Mouse (Mus musculus) CD4-positive, CD25-positive, alpha-beta regulatory T cell, adult 4 months (primary cell): ENCODE measurements at regions not wholly inside any gene's neighbourhood (a gene's known extent, or its start where the extent isn't known, plus 50 kb on each side); places are given as distances from the start of the nearest gene placed in this dataset.

Source experiments
- ATAC-seq: one replicate; pipeline ENCODE4 v1.8.0; 2017

DNA sequence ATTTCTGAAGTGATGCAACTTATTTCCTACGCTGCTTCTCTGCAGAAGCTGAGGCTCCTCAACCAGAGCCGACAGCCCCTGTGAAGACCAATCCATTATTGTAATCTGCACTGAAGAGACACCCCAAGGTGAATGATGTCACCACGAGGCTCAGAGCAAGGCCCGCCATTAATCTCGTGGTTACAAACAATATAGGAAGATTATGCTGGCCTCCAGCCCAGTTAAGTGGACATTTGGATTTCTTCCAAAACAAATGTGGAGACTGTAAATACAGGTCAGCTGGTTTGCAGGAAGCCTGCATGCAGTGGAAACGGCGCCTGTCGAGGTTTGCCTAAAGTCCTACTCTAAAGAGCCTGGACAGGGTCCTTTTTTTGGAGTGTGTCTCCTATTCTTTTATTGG lies 390.6 kb upstream of the Zmiz1 start:
- no peak for ATAC-seq

DNA sequence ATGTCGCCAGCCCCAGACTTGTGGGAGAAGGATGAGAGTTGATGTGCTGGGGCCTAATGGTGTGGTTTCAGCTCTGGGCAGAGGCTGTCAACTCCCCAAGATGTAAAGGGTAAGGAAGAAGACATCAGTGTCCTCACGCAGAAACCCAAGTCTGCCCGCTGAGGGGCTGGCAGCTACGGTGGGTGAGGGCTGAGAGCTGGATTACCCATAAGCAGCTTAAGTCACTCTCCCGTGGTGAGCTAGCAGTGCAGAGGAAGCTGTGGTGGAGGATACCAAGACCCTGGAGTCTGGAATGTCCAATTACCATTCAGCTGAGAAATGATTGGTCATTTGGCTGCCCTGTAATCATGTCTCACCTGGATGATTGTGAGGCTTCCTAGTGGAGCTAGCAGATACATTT lies 385.8 kb upstream of the Zmiz1 start:
- ATAC-seq = no peak

DNA sequence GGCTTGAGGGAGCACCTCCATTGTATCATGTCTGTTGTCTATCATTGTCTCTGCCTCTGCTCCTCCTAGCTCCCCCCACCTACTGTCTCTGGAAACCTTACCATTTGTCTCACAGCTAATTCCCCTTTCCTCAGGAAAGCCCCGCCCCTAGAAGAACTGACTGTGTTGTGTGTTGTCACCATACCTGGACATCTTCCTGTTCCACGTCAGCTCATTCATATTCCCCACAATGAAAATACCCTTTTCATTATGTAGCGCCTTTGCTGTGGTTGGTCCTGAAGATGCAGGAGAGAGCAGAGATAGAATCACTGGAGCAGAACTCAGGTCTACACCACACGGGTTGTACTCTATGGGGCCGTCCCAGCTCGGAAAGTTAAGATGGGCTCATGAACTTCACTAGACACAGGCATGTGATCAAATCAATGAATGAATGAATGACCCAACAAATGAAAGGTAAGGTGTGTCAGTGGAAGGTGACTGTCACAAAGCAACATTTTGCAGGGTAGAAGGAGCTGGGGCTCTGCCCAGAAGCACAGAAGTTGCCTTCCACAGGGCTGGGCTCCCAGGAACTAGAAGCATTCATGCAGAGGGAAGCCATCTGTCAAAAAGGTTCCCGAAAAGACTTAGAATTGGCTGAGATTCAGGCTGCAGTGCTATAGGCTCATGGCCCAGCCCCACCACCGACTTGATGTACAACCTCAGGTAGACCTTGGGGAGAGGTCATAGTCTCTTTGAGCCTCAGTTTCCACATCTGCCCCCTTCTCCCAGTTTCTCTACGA lies 384.8 kb upstream of the Zmiz1 start:
- ATAC-seq = no peak

- no peak for ATAC-seq
These were observed 384.1 kb upstream of the Zmiz1 start for GRCm38 (mm10) chr14:25074891-25075290.

- ATAC-seq = no peak
These were observed 378.6 kb upstream of the Zmiz1 start for GRCm38 (mm10) chr14:25080431-25080830.

DNA sequence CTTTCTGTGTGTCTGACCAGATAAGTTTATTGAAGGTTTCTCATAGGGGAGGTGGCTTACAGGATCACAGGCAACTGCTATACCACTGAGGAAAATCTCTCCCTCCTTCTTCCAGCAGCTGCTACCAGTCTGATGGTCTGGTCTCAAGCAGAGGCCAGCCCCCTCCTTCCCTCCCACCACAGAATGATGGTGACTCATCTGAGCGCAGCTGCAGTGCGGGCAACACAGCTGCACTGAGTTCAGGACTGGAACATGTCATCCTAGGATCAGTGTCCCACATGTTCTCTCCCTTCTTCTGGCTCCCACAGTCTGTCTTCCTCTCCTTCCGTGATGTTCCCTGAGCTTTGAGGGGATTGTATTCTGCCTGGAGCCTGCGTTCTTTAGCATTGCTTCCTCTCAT lies 375.1 kb upstream of the Zmiz1 start:
- no peak for ATAC-seq

DNA sequence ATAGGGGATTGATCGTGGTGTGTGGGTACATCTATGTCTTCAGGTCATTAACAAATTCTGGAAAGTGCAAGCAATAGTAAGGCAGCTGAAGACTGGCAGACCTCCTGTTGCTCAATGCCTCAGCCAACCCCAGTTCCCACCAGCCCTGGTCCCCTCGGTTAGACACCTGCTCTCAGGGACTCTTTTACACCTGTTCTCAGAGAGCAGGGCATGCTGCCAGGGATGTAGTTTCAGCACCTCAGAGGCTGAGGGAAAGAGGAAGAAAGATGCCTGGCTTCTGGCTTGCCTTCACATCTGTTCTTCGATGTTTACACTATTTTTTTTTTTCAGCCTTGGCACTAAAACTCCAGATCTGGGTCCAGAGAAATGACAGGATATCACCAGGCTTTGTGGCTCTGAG lies 362.2 kb upstream of the Zmiz1 start:
- no peak for ATAC-seq

DNA sequence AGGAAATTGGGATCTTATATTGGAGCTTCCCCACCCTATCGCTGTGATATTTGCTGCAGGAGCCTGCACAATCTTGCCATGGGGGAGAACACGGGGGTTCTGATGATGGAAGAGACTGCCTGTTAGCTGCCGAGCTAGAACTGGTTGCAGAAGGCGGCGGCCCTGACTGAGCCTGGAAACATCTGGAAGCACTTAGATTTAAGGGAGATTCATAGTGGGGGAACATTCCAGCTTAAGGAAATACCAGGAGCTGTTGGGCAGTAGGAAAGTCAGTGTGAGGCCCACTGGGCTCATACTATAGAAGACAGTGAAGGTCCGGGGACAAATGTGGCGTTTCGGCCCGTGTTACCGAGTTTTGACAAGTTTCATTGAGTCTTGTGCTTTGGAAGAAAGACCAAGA lies 353.6 kb upstream of the Zmiz1 start:
- no peak for ATAC-seq

DNA sequence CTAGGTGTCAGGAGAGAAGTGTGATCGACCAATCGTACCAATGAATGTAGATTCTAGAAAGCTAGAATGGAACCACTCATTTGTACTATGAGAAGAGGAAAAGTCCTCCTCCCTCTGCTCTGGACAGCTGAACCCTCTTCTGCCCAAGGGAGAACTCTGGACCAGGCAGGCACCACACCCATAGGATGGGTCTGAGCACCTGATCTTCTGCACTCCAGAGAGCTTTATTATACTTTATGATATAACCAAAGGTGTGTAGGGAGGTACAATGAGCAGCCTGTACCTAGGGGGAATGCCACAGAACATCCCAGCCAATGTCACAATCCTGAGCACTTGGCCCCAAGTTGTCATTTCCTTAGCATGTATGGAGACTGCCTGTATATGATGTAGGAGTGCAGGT lies 352.5 kb upstream of the Zmiz1 start:
- ATAC-seq = no peak

- peak; percentile 79 for ATAC-seq
These were observed 350.8 kb upstream of the Zmiz1 start for GRCm38 (mm10) chr14:25108101-25108652.

GRCm38 (mm10) chr14:25108701-25109290 lies 350.2 kb upstream of the Zmiz1 start:
- no peak for ATAC-seq

GRCm38 (mm10) chr14:25109691-25110090 lies 349.3 kb upstream of the Zmiz1 start:
- no peak for ATAC-seq

DNA sequence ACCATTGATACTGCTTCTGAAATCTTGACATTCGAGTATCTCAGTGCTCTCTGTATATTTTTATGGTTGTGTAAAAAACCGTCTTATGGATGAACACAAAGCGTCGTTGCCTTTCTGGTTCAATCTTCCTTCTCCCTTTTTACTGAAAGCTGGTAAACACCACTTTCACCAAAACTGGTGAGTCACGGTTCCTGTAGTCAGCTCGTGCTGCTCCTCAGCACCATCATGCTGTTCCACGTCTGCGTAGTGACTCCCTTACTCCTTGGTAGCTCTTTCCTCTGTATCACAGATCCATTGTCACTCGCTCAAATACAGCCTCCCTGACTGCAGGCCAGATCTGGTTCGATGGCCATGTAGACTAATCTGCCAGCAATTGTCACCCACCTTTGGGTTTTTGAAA lies 346.2 kb upstream of the Zmiz1 start:
- no peak for ATAC-seq

GRCm38 (mm10) chr14:25113326-25113725 lies 345.7 kb upstream of the Zmiz1 start:
- no peak for ATAC-seq

- ATAC-seq = peak; percentile 61
These were observed 342.6 kb upstream of the Zmiz1 start for GRCm38 (mm10) chr14:25116424-25116823.

GRCm38 (mm10) chr14:25119999-25120398 lies 339.0 kb upstream of the Zmiz1 start:
- no peak for ATAC-seq

DNA sequence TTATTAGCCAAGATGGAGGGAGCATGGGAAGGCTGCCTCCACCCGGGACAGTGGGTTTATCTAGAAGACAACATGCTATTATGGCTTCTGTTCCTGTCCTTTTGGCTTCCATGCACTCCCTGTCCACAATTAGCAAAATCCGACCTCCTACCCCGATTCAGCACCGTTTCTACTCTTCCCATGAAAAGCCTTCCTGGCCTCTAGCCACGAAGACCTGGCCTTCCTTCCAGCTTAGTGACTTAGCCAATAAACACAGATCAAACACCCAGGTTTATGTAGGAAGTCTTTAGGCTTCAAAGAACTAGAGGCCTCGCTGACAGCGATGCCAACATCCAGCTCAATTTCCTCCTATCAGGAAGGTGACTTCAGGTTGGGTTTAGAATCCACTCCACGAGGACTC lies 338.5 kb upstream of the Zmiz1 start:
- no peak for ATAC-seq

GRCm38 (mm10) chr14:25122971-25123535 lies 335.9 kb upstream of the Zmiz1 start:
- no peak for ATAC-seq

DNA sequence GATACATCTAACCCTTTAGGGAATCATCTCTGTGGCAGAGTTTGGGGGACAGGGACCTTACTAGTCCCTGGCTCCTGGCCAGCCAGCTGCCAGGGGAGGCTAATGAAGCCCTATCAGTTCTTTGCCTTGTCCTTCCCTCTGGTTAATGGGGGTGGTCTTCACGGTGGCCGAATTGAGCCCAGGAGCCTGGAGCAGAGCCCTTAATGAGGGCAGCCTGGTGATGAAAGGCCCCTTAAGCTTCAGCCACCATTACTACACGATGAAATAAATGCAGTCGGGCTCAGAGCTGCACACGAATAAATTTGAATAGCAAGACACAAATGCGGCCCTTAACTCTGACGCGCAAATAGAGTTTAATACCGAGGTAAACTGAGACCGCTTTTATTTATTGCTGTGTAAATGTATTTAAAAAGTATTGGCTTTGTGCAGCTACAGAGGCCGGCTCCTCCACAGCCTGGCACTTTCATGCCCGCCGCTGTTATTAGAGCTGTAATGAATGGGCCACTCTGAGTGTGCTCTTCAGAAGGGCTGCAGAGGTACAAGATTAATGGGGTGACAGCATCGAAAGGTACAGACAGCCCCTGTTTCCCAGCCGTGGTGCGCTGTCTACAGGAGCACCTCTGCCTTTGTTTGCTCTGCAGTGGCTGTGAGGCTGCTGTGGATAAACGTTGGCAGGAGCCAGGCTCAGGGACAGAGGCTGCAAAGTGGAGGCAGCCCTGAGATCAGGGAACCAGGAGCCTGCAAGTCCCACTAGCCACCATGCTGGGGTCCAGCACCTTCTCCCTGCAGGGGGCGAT lies 335.2 kb upstream of the Zmiz1 start:
- no peak for ATAC-seq

DNA sequence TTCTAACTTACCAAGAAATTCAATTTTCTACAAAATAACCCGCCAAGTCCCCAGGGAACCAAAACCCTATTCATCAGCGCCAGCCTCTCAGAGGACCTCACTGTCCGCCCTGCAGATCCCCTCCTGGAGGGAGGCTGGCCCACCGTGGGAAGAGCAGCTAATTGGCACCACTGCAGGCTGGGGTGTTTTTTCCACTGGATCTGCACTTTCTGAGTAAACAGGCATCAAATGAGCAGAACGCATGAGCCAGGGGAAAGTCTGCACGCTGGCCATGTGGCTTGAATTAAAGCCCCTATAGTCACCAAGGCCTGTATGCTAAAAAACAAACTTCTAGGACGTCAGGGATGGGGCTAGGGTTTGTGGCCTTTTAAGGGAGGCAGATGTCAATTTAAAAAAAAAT lies 332.4 kb upstream of the Zmiz1 start:
- no peak for ATAC-seq

DNA sequence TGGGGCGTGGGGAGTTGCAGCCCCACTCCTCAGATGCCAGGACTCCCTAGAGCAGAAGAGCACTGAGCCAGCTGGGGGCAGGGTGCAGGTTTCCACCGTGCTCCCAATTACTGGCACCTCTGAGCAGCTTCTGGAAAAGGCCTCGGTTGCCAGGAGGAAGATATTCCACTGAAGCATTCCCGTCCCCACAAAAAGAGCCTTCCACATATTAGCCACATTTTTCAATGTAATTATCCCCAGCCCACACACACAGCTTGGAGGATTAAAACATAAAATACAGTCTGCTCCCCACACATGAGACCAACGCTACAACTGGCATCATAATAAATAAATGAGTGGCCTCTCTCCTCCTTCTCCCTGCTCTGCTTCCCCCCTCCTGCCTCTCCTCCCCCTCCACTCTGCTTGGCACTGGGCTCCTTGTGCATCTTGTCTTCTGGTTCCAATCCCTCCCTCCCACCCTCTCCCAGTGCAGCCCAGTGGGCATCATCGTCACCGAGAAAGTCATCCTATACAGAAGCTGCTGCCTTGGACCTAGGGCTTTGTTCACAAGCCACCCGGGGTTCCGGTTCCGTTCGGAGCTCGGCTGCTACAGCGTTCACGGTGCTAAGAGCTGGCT lies 331.3 kb upstream of the Zmiz1 start:
- ATAC-seq = no peak

DNA sequence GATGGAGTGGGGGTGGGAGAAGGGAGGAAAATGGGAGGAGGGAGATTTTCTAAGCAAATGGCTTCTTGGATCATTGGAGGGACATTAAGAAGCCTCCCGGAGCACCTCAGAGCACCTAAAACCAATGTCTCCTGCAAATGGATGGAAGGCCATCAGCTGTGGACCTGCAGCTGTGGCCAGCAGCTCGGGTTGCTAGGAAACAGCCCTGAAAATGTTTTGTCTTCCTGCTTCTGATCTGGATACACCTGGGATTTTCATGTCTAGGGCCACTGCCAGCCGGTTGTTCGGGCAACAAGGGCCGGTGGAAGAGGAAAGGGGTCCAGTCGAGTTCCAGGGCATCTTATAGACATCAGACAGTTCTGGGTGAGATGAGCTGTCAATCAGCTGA lies 330.8 kb upstream of the Zmiz1 start:
- ATAC-seq = no peak

- ATAC-seq = no peak
These were observed 323.6 kb upstream of the Zmiz1 start for GRCm38 (mm10) chr14:25135371-25135770.
